Mouse (Mus musculus): ENCODE measurements around the gene Ets1. TPM values are rescaled to one million over a fixed set of nuclear protein-coding genes. Genes with fewer than 3 reads are reported as not detected.

The Ets1 gene
- polyA plus RNA-seq, 1 experiment from 2014 or later: 39.4 TPM

DNA sequence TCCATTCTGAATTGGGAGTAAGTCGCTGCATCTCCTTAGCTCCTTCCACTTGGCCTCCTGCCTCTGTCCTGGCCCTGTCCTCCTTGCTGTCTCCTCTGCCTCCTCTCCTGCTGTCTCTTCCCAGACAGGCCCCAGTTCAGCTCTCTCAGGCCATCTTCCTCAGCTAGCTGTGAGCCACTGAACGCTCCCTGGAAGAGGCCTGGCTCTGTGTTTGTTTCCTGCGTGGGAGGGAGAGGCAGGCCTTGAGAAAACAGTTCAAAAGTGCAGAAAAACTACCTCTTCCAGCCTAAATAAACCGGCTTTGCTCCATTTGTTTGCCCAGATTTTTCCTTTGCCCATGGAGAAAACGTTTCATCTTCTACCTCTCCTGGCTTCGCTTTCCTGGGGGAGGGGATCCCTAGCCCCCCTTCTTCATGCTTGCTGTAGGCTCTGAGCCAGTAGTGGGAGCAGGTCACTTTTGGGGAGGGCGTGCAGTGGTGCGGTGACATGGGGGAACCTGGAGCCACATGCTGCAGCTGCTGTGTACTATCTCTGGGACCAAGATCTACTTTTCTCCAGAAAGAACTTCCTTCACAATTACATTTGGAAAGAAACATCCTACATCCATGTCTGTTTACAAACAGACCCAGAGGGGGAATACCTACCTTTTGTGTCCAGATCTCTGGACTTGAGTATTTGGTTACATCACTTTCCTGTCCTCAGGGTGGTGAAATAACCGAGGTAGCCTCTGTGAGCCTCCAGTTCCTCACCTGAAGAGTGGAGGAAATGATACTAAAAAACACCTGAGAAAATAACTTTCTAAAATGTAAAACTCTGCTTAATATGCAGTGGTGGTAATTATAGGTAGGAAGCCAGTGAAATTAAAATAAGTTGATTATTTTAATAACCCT is 82.2 kb downstream of the Ets1 start:
- Histone ChIP-seq H3K4me2 (replicated peaks) (no peak overlapping the region), H3K27me3 (no peaks in the 10 kb centered on the region), H3K4me3 (replicated peaks) (no peak overlapping the region), H3K27ac (replicated peaks) (peak overlapping the region; percentile 65; the same call in 1 of the 2 replicates), H3K9me3 (replicated peaks) (no peaks in the 10 kb centered on the region), H3K4me1 (peaks cover 80% of the 10 kb centered on the region), H3K9ac (no peak overlapping the region), H3K36me3 (no peaks in the 10 kb centered on the region)
- WGBS: 47% methylated on average over 9 of the region's 9 CpGs
- no peak for ATAC-seq (ENCODE audit: insufficient number of reproducible peaks, low FRiP score, low TSS enrichment, low read depth)

GRCm38 (mm10) chr9:32718868-32719267 is 82.8 kb downstream of the Ets1 start:
- Histone ChIP-seq H3K9me3 (replicated peaks) (no peaks in the 10 kb centered on the region), H3K9ac (no peak overlapping the region), H3K4me2 (replicated peaks) (no peak overlapping the region), H3K36me3 (no peaks in the 10 kb centered on the region), H3K27ac (replicated peaks) (no peak overlapping the region), H3K4me3 (replicated peaks) (no peak overlapping the region), H3K4me1 (peaks cover 73% of the 10 kb centered on the region), H3K27me3 (no peaks in the 10 kb centered on the region)
- ATAC-seq (ENCODE audit: insufficient number of reproducible peaks, low FRiP score, low TSS enrichment, low read depth): no peak
- 82% methylated on average over 4 of the region's 4 CpGs for WGBS

GRCm38 (mm10) chr9:32719941-32720263 is 83.9 kb downstream of the Ets1 start:
- H3K9me3 ChIP-seq (replicated peaks): no peaks in the 10 kb centered on the region
- H3K36me3 ChIP-seq: no peaks in the 10 kb centered on the region
- H3K27me3 ChIP-seq: no peaks in the 10 kb centered on the region
- H3K4me3 ChIP-seq (replicated peaks): no peak overlapping the region
- peak overlapping the region; percentile 78 for H3K27ac ChIP-seq (replicated peaks)
- peaks cover 63% of the 10 kb centered on the region for H3K4me1 ChIP-seq
- no peak overlapping the region for H3K4me2 ChIP-seq (replicated peaks)
- H3K9ac ChIP-seq: no peak overlapping the region
- no peak for ATAC-seq (ENCODE audit: insufficient number of reproducible peaks, low FRiP score, low TSS enrichment, low read depth)
- WGBS: 26% methylated on average over 3 of the region's 3 CpGs

DNA sequence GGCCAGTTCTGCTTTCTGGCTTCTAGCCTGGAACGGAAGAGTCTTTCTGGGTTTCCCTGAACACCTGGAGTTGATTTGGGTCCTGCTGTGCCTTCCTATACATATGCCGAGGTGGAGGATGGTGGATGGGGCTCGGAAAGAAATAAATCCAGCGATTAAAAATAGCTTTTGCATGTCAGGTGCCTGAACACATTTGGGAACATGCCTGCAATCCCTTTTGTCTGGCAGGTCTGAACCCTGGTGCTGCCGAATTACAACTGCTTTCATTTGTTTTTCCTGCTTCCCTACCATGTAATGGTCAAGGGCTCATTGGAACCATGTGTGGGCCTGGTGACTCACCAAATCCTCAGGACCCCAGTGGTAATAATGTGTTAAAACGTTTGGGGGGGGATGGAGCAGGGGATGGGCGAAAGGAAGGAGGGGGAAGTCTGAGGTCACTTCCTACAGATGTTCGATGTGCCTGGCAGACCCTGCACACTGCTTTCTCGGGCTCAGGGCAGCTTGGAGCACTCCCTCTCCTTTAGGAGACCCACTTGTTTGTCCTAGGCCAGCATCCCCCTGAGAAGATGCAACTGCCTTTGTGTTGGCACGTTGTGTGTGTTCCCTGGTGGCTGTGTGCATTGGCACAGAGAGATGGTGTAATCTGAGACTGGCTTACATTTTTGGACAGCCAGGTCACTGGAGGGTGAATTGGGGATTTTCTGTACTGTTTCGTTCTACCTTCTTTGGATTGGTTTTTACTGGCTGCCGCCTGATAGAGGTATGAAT is 84.4 kb downstream of the Ets1 start:
- Histone ChIP-seq H3K36me3 (no peaks in the 10 kb centered on the region), H3K4me1 (peaks cover 58% of the 10 kb centered on the region), H3K4me3 (replicated peaks) (no peak overlapping the region), H3K9ac (no peak overlapping the region), H3K9me3 (replicated peaks) (no peaks in the 10 kb centered on the region), H3K4me2 (replicated peaks) (0 out of 2 replicates have a peak overlapping the region, but pooled peaks have one; percentile 15), H3K27me3 (no peaks in the 10 kb centered on the region), H3K27ac (replicated peaks) (peak overlapping the region; percentile 78)
- 23% methylated on average over 12 of the region's 12 CpGs for WGBS
- peak; percentile 66 for ATAC-seq (ENCODE audit: insufficient number of reproducible peaks, low FRiP score, low TSS enrichment, low read depth)

DNA sequence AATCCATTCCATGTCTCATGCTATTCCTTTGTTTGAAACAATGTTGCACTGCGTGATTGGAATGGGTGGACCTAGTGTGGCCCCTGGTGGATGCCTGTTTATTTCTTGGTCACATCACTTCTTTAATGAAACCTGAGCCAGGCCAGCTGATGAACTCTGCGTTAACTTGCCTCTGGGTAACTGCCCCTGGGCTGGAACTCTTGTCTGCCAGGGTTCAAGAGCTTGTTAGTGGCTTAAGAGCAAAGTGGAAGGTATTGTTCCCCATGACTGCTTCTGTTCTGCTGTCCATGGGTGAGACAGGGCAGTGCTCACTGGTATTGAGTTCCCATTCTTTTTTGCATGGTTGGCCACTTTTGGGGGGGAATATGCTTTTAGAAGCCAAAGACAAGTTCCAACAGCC is 85.1 kb downstream of the Ets1 start:
- WGBS: 39% methylated on average over 2 of the region's 2 CpGs
- no peak for ATAC-seq (ENCODE audit: insufficient number of reproducible peaks, low FRiP score, low TSS enrichment, low read depth)
- H3K4me3 ChIP-seq (replicated peaks): no peak overlapping the region

GRCm38 (mm10) chr9:32722205-32722604 is 86.2 kb downstream of the Ets1 start:
- peaks cover 41% of the 10 kb centered on the region for H3K4me1 ChIP-seq
- H3K27ac ChIP-seq (replicated peaks): no peak overlapping the region
- no peak for ATAC-seq (ENCODE audit: insufficient number of reproducible peaks, low FRiP score, low TSS enrichment, low read depth)
- H3K9ac ChIP-seq: no peak overlapping the region
- H3K36me3 ChIP-seq: no peaks in the 10 kb centered on the region
- no peaks in the 10 kb centered on the region for H3K9me3 ChIP-seq (replicated peaks)
- 89% methylated on average over 1 of the region's 1 CpGs for WGBS
- H3K27me3 ChIP-seq: no peaks in the 10 kb centered on the region
- H3K4me3 ChIP-seq (replicated peaks): no peak overlapping the region
- no peak overlapping the region for H3K4me2 ChIP-seq (replicated peaks)

More for the DNA sequence above, 85.1 kb downstream of the Ets1 start:
- Histone ChIP-seq H3K36me3 (no peaks in the 10 kb centered on the region), H3K9ac (no peak overlapping the region), H3K4me2 (replicated peaks) (no peak overlapping the region), H3K4me1 (peaks cover 51% of the 10 kb centered on the region), H3K9me3 (replicated peaks) (no peaks in the 10 kb centered on the region), H3K27me3 (no peaks in the 10 kb centered on the region), H3K27ac (replicated peaks) (peak overlapping the region; percentile 34; the same call in 1 of the 2 replicates)

DNA sequence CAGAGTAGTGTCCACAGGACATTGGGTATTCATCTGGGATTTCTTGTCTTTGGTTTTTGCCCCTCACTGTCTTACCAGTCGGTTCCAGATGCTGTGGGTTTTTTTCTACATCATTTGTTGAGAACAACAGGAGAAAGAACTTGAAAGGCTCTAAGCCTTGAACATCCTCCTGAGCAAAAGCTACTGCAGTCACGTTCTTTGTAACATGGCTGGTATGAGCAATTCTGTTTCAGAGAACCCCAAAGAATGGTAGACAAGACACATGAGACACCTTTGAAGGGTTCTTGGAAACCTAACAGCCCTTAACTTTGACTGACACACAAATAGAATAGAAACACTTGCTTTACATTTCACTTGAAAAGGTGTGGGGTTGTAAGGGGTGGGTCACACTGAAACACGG is 86.9 kb downstream of the Ets1 start:
- peaks cover 34% of the 10 kb centered on the region for H3K4me1 ChIP-seq
- H3K27ac ChIP-seq (replicated peaks): no peak overlapping the region
- no peak overlapping the region for H3K9ac ChIP-seq
- ATAC-seq (ENCODE audit: insufficient number of reproducible peaks, low FRiP score, low TSS enrichment, low read depth): no peak
- no peak overlapping the region for H3K4me2 ChIP-seq (replicated peaks)
- H3K9me3 ChIP-seq (replicated peaks): no peaks in the 10 kb centered on the region
- no peaks in the 10 kb centered on the region for H3K27me3 ChIP-seq
- H3K36me3 ChIP-seq: no peaks in the 10 kb centered on the region
- whole genome bisulfite sequencing: 70% methylated on average over 3 of the region's 3 CpGs
- H3K4me3 ChIP-seq (replicated peaks): no peak overlapping the region

DNA sequence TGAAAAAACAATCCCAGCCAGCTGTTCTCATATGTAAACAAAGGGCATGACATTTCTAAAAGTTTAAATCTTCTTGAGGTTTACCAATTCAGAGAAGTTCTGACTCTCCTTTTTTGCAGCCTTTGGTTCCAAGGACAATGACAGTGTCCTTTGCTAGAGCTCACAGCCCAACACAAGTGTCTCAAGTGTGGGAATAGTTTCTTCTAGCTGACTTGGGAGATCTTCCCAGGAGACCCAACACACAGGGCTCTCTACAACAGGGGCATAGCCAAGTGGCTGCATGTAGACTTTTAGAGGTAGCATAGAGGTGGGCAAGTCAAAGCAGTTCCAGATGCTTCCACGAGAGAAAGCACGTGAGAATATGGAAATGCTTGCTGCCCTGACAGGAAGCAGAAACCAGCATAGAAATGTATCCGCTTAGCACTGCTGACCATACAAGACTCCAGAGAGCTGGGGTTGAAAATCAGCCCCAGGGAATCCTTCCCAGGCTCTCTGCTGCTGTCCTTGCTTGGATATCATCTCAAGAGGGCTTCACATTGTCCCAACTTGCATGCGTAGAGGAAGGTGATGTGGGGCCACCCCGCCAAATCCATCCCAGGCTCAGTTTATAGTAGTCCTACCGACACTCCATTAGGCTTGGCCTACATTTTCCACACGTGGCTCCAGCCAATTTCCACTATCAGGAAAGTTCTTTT is 88.3 kb downstream of the Ets1 start:
- no peak overlapping the region for H3K4me2 ChIP-seq (replicated peaks)
- H3K9ac ChIP-seq: no peak overlapping the region
- no peak overlapping the region for H3K4me3 ChIP-seq (replicated peaks)
- WGBS: 72% methylated on average over 7 of the region's 7 CpGs
- no peaks in the 10 kb centered on the region for H3K27me3 ChIP-seq
- no peak overlapping the region for H3K27ac ChIP-seq (replicated peaks)
- H3K9me3 ChIP-seq (replicated peaks): no peaks in the 10 kb centered on the region
- ATAC-seq (ENCODE audit: insufficient number of reproducible peaks, low FRiP score, low TSS enrichment, low read depth): no peak
- no peaks in the 10 kb centered on the region for H3K36me3 ChIP-seq
- peaks cover 23% of the 10 kb centered on the region for H3K4me1 ChIP-seq

DNA sequence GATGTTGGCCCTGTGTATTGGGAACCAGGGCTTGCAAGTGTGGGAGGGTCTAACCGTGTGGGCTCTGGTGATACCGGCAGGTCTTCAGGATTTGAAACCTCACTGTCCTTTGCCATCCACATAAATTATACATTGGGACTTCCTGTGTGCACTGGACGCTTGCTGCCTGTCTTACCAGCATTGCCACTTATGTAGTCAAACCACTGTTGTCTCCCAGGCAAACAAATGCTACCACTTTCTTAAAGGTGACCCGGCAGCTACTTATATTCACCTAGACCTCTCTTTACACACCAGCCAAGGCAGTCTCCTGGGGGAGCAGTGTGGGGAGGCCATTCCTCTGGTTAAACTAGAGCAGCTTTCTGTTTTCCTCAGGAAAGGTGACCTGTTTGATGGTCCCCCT is 89.9 kb downstream of the Ets1 start:
- Histone ChIP-seq H3K4me1 (peaks cover 8% of the 10 kb centered on the region), H3K4me2 (replicated peaks) (no peak overlapping the region), H3K9ac (no peak overlapping the region), H3K27ac (replicated peaks) (no peak overlapping the region), H3K36me3 (no peaks in the 10 kb centered on the region), H3K27me3 (no peaks in the 10 kb centered on the region), H3K4me3 (replicated peaks) (no peak overlapping the region), H3K9me3 (replicated peaks) (no peaks in the 10 kb centered on the region)
- 90% methylated on average over 4 of the region's 4 CpGs for WGBS
- ATAC-seq (ENCODE audit: insufficient number of reproducible peaks, low FRiP score, low TSS enrichment, low read depth): no peak

DNA sequence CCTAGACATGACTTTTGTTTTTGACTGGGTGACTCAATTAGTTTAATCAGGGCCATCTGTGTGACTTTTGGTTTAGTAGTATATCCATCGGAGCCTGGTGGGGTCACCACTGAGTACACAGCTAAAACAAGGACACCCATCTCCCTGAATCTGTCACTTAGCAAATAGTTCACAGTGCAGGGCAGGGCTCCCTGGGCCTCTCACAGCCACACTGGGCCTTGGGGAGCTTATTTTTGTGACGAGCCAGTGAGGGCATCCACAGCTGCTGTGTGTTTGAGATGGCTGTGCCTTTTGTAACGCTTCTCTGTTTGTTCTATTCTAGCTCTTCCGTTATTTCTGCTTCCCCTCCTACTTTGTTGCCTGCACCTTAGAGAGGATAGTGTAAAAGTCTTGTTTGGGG is 90.6 kb downstream of the Ets1 start:
- Histone ChIP-seq H3K4me2 (replicated peaks) (no peak overlapping the region), H3K27me3 (no peaks in the 10 kb centered on the region), H3K4me3 (replicated peaks) (no peak overlapping the region), H3K27ac (replicated peaks) (no peak overlapping the region), H3K9ac (no peak overlapping the region), H3K4me1 (0 out of 2 replicates have a peak, but pooled peaks cover under 1% of the 10 kb centered on the region), H3K36me3 (no peaks in the 10 kb centered on the region), H3K9me3 (replicated peaks) (no peaks in the 10 kb centered on the region)
- 56% methylated on average over 4 of the region's 4 CpGs for WGBS
- no peak for ATAC-seq (ENCODE audit: insufficient number of reproducible peaks, low FRiP score, low TSS enrichment, low read depth)

DNA sequence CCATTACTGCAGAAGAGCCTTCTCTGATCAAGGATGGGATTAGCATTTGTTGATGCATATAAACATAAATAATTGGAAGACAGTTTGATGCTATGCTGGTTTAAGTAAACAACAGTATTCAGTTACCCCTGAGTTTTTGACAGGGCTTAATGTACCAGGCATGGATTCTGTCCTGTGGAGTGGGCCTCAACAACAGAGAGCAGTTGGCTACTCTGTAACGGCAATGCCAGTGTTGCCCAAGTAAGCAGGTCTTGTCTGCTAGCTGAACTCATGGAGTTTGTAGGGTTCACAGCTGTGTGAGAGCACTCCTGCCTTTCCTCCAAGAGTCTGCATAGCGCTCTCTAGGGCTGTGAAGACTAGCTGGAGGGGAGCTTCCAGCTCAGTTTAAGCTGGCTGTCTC is 91.0 kb downstream of the Ets1 start:
- Histone ChIP-seq H3K9ac (no peak overlapping the region), H3K4me2 (replicated peaks) (no peak overlapping the region), H3K4me1 (no peaks in the 10 kb centered on the region), H3K27me3 (no peaks in the 10 kb centered on the region), H3K27ac (replicated peaks) (no peak overlapping the region), H3K36me3 (no peaks in the 10 kb centered on the region), H3K4me3 (replicated peaks) (no peak overlapping the region), H3K9me3 (replicated peaks) (no peaks in the 10 kb centered on the region)
- no peak for ATAC-seq (ENCODE audit: insufficient number of reproducible peaks, low FRiP score, low TSS enrichment, low read depth)
- WGBS: 94% methylated on average over 2 of the region's 2 CpGs
